9 mouse cellular contexts compared by ENCODE assay signal in genomic region chr13:59554772-59555505, GRCm38 (mm10). TPM values are rescaled to one million over a fixed set of nuclear protein-coding genes. Genes with fewer than 3 reads are reported as not detected.
DNase-seq lines count a peak whose midpoint lies in the region; ATAC-seq and TF ChIP-seq lines count a peak whose summit lies in the region.
"Had no signal": no experiment of that assay in that cellular context is flagged by ENCODE, and none has a peak within 500 bp of the region (broad histone marks: within the 10 kb centered on the region; RNA-seq: fewer than 3 reads in every experiment).

No protein-coding gene starts in this region.

- peak overlapping the region; percentile 90 for H3K4me2 ChIP-seq in kidney, embryonic 15.5 days
- peak overlapping the region; percentile 93 for H3K4me2 ChIP-seq in embryonic facial prominence, embryonic 14.5 days (ENCODE audit: low read depth, low read length)
- peak overlapping the region; percentile 91 for H3K4me2 ChIP-seq in liver, embryonic 14.5 days (ENCODE audit: low read depth)

- H3K27ac ChIP-seq in kidney, embryonic 15.5 days = no peak overlapping the region
- no peak overlapping the region for H3K27ac ChIP-seq in embryonic facial prominence, embryonic 14.5 days (replicated peaks; ENCODE audit: low read depth, low read length)
- H3K27ac ChIP-seq in liver, embryonic 14.5 days = no peak overlapping the region
- H3K27ac ChIP-seq: macrophage had no signal

- no peak for DNase-seq in kidney, adult 8-10 months
- DNase-seq in brain, adult 2 months (ENCODE audit: low read depth, low spot score) = peak; percentile 74
- DNase-seq in embryonic facial prominence, embryonic 14.5 days (ENCODE audit: low spot score) = no peak
- no peak for DNase-seq in liver, embryonic 14.5 days (ENCODE audit: low read depth in 3 of 3, low spot score in 3 of 3)
- DNase-seq in left cerebral cortex, adult 8-10 months (ENCODE audit: low spot score in 2 of 2) = no peak
- DNase-seq in adrenal gland, adult 18-20 months (ENCODE audit: low spot score in 2 of 2) = no peak

- TF ChIP-seq CTCF in liver, embryonic 14.5 days (IDR thresholded peaks at IDR 0.05; ENCODE audit: low read depth) = no peak

- 56% methylated on average over 17 of the region's 17 CpGs for WGBS in kidney, embryonic 15.5 days
- WGBS in embryonic facial prominence, embryonic 14.5 days = 74% methylated on average over 17 of the region's 17 CpGs
- WGBS in liver, embryonic 14.5 days (ENCODE audit: insufficient replicate concordance) = 69% methylated on average over 17 of the region's 17 CpGs

- TF ChIP-seq EP300 in liver, embryonic 14.5 days (IDR thresholded peaks at IDR 0.05; ENCODE audit: low read depth) = no peak

- no peaks in the 10 kb centered on the region for H3K36me3 ChIP-seq in kidney, embryonic 15.5 days
- H3K36me3 ChIP-seq in embryonic facial prominence, embryonic 14.5 days (ENCODE audit: control insufficient read depth, insufficient read depth, low read length) = no peaks in the 10 kb centered on the region
- H3K36me3 ChIP-seq in liver, embryonic 14.5 days (replicated peaks; ENCODE audit: control insufficient read depth, insufficient read depth, low read depth) = no peaks in the 10 kb centered on the region

- no peaks in the 10 kb centered on the region for H3K9me3 ChIP-seq in kidney, embryonic 15.5 days (replicated peaks)
- H3K9me3 ChIP-seq in embryonic facial prominence, embryonic 14.5 days (ENCODE audit: control insufficient read depth, low read length) = no peaks in the 10 kb centered on the region
- no peaks in the 10 kb centered on the region for H3K9me3 ChIP-seq in liver, embryonic 14.5 days (ENCODE audit: control insufficient read depth, low read length)

- H3K27me3 ChIP-seq in kidney, embryonic 15.5 days = no peaks in the 10 kb centered on the region
- no peaks in the 10 kb centered on the region for H3K27me3 ChIP-seq in embryonic facial prominence, embryonic 14.5 days (replicated peaks; ENCODE audit: control insufficient read depth, insufficient read depth, low read length)
- H3K27me3 ChIP-seq in liver, embryonic 14.5 days (ENCODE audit: control insufficient read depth, insufficient read depth, low read length) = no peaks in the 10 kb centered on the region

- peak overlapping the region; percentile 75 for H3K4me3 ChIP-seq in kidney, embryonic 15.5 days (replicated peaks)
- no peak overlapping the region for H3K4me3 ChIP-seq in embryonic facial prominence, embryonic 14.5 days (ENCODE audit: low read depth, low read length)
- no peak overlapping the region for H3K4me3 ChIP-seq in liver, embryonic 14.5 days (ENCODE audit: insufficient read depth in 1 of 2, low read depth in 2 of 2, low read length in 2 of 2)

- no peak overlapping the region for H3K9ac ChIP-seq in kidney, embryonic 15.5 days
- no peak overlapping the region for H3K9ac ChIP-seq in embryonic facial prominence, embryonic 14.5 days (ENCODE audit: low read depth, low read length)
- no peak overlapping the region for H3K9ac ChIP-seq in liver, embryonic 14.5 days (replicated peaks)

- H3K4me1 ChIP-seq in kidney, embryonic 15.5 days = peaks cover 25% of the 10 kb centered on the region
- peaks cover 10% of the 10 kb centered on the region for H3K4me1 ChIP-seq in embryonic facial prominence, embryonic 14.5 days (ENCODE audit: control insufficient read depth, insufficient read depth, low read length)
- peaks cover 15 to 26% of the 10 kb centered on the region in 2 experiments for H3K4me1 ChIP-seq in liver, embryonic 14.5 days (replicated peaks; ENCODE audit: control insufficient read depth in 2 of 2, insufficient read depth in 2 of 2, low read length in 1 of 2)

- ATAC-seq in kidney, embryonic 15.5 days (replicated peaks; ENCODE audit: low FRiP score) = no peak
- ATAC-seq in embryonic facial prominence, embryonic 14.5 days (ENCODE audit: low read depth) = no peak
- no peak for ATAC-seq in liver, embryonic 14.5 days (ENCODE audit: insufficient read depth)
- ATAC-seq in megakaryocyte progenitor cell, adult 5-6 weeks (replicated peaks; ENCODE audit: poor library complexity) = no peak

RNA-seq across cellular contexts. Expression of gene Agtpbp1, which starts 30.1 kb away (rescaled TPM):
- polyA plus RNA-seq in kidney, embryonic 15.5 days (2015; fragmentation: Nextera tagmentation; extraction: Ambion mirVana) = 12.5 and 13.3 TPM in 2 replicates
- polyA plus RNA-seq in embryonic facial prominence, embryonic 14.5 days (2014; fragmentation: Nextera tagmentation; extraction: Ambion mirVana) = 24.0 and 25.2 TPM in 2 replicates
- 4.8 and 5.3 TPM in 2 replicates for polyA plus RNA-seq in liver, embryonic 14.5 days (2012; rRNA removed)
- polyA plus RNA-seq in liver, embryonic 14.5 days (2014; fragmentation: Nextera tagmentation; extraction: Ambion mirVana) = 9.6 and 10.3 TPM in 2 replicates
- 44.3 and 45.6 TPM in 2 replicates for total RNA-seq in megakaryocyte progenitor cell, adult 5-6 weeks (2015)
- total RNA-seq in megakaryocyte progenitor cell, adult 5-6 weeks (2017) = 46.6 and 55.7 TPM in 2 replicates
- 100 to 1,000 TPM; 320 to 366 (median 343) TPM for total RNA-seq in left cerebral cortex, adult 8-10 months (2022)
- total RNA-seq in adrenal gland, adult 18-20 months (2021) = 10 to 100 TPM; 35.6 to 46.0 TPM

RNA-seq across cellular contexts. Expression of gene Naa35, which starts 30.1 kb away (rescaled TPM):
- 101 and 113 TPM in 2 replicates for polyA plus RNA-seq in kidney, embryonic 15.5 days (2015; fragmentation: Nextera tagmentation; extraction: Ambion mirVana)
- 71.0 and 80.8 TPM in 2 replicates for polyA plus RNA-seq in embryonic facial prominence, embryonic 14.5 days (2014; fragmentation: Nextera tagmentation; extraction: Ambion mirVana)
- polyA plus RNA-seq in liver, embryonic 14.5 days (2012; rRNA removed) = 12.0 and 12.6 TPM in 2 replicates
- polyA plus RNA-seq in liver, embryonic 14.5 days (2014; fragmentation: Nextera tagmentation; extraction: Ambion mirVana) = 23.2 and 27.1 TPM in 2 replicates
- total RNA-seq in megakaryocyte progenitor cell, adult 5-6 weeks (2015) = 59.8 and 66.4 TPM in 2 replicates
- 35.5 and 42.6 TPM in 2 replicates for total RNA-seq in megakaryocyte progenitor cell, adult 5-6 weeks (2017)
- total RNA-seq in left cerebral cortex, adult 8-10 months (2022) = 100 to 1,000 TPM in 1 of 4 experiments, 10 to 100 TPM in 3; 85.3 to 111 (median 92.7) TPM
- 10 to 100 TPM; 68.8 to 70.2 TPM for total RNA-seq in adrenal gland, adult 18-20 months (2021)

Comparison
In these comparisons a context has a peak if more than half of its experiments do, and no peak if none do; other contexts are left out.
1. RNA of gene Agtpbp1, which starts 30.1 kb away (total RNA-seq): 320 to 366 TPM in left cerebral cortex, adult 8-10 months; 44.3 to 55.7 TPM in megakaryocyte progenitor cell, adult 5-6 weeks and 35.6 to 46.0 TPM in adrenal gland, adult 18-20 months; every median in the first group is over 4 times any median in the second.
2. Peak in every context shown above with its lines, with median percentiles within 50 percentile points of each other: H3K4me2 ChIP-seq.